Mouse (Mus musculus) liver, postnatal 0 days (tissue): ENCODE data around the gene A930018P22Rik. TPM values are rescaled to one million over a fixed set of nuclear protein-coding genes. Genes with fewer than 3 reads are reported as not detected.

Source experiments
- ATAC-seq: fragments of 200-750 bp; cut with Nextera tagmentation; 2 replicates; pipeline ENCODE4 v1.8.0; 2017; ENCODE audit warnings: mild to moderate bottlenecking, moderate library complexity
- DNase-seq: peaks from one replicate; pipeline ENCODE4 v3.0.0-alpha.2; 2016
- H3K27ac ChIP-seq: fragments of 300-500 bp; sonication (generic); 2 replicates; pipeline ENCODE4 v1.5.1; 2014; ENCODE audit warnings: antibody characterized with exemption, moderate library complexity, mild to moderate bottlenecking, low read depth
- H3K27me3 ChIP-seq: fragments of 300-500 bp; sonication (generic); 2 replicates; pipeline ENCODE4 v1.6.1; 2014; ENCODE audit warnings: low read length, control low read depth, mixed read lengths; ENCODE audit not compliant: insufficient read depth
- H3K36me3 ChIP-seq: fragments of 300-500 bp; sonication (generic); replicated peaks from 2 replicates; pipeline ENCODE4 v1.6.1; 2014; ENCODE audit warnings: mild to moderate bottlenecking, control low read depth, low read length, moderate library complexity, mixed read lengths; ENCODE audit not compliant: insufficient read depth
- H3K4me1 ChIP-seq: fragments of 300-500 bp; sonication (generic); 2 replicates; pipeline ENCODE4 v1.6.1; 2014; ENCODE audit warnings: antibody characterized with exemption, mild to moderate bottlenecking, control low read depth; ENCODE audit not compliant: insufficient read depth
- H3K4me2 ChIP-seq: fragments of 300-500 bp; sonication (generic); 2 replicates; pipeline ENCODE4 v1.6.1; 2014; ENCODE audit warnings: low read depth, mild to moderate bottlenecking, low read length, moderate library complexity, mixed read lengths
- H3K4me3 ChIP-seq: fragments of 300-500 bp; sonication (generic); 2 replicates; pipeline ENCODE4 v1.5.1; 2014; ENCODE audit warnings: low read depth, low read length
- H3K9ac ChIP-seq: fragments of 300-500 bp; sonication (generic); replicated peaks from 2 replicates; pipeline ENCODE4 v1.6.1; 2014; ENCODE audit warnings: mild to moderate bottlenecking, moderate library complexity
- H3K9me3 ChIP-seq: fragments of 300-500 bp; sonication (generic); 2 replicates; pipeline ENCODE4 v1.6.1; 2016; ENCODE audit warnings: mild to moderate bottlenecking, control low read depth, low read length, mixed read lengths
- CTCF ChIP-seq: sonication (generic); IDR thresholded peaks from 2 replicates; pipeline ENCODE4 v1.5.1; 2016; ENCODE audit warnings: antibody characterized with exemption, low read depth
- EP300 ChIP-seq: IDR thresholded peaks from 2 replicates; pipeline ENCODE4 v1.6.1; 2016; ENCODE audit warnings: antibody characterized with exemption, low read depth, mild to moderate bottlenecking
- WGBS: fragments of 180-500 bp; shearing (Covaris S2); extraction: QIAGEN DNeasy Blood & Tissue Kit; methylation state at CpG from one replicate; pipeline ENCODE4 v1.1.7; 2014; ENCODE audit not compliant: insufficient replicate concordance; 5-methylcytosine and 5-hydroxymethylcytosine counted together
- polyA plus RNA-seq: library from polyadenylated mRNA; unstranded; fragments of >200 nt; fragmentation: Nextera tagmentation; extraction: Ambion mirVana; gene quantifications from 2 replicates; pipeline ENCODE4 v1.2.1, GENCODE M21; 2015

The A930018P22Rik gene
- polyA plus RNA-seq, 1 experiment from 2014 or later: 0.70 TPM

DNA sequence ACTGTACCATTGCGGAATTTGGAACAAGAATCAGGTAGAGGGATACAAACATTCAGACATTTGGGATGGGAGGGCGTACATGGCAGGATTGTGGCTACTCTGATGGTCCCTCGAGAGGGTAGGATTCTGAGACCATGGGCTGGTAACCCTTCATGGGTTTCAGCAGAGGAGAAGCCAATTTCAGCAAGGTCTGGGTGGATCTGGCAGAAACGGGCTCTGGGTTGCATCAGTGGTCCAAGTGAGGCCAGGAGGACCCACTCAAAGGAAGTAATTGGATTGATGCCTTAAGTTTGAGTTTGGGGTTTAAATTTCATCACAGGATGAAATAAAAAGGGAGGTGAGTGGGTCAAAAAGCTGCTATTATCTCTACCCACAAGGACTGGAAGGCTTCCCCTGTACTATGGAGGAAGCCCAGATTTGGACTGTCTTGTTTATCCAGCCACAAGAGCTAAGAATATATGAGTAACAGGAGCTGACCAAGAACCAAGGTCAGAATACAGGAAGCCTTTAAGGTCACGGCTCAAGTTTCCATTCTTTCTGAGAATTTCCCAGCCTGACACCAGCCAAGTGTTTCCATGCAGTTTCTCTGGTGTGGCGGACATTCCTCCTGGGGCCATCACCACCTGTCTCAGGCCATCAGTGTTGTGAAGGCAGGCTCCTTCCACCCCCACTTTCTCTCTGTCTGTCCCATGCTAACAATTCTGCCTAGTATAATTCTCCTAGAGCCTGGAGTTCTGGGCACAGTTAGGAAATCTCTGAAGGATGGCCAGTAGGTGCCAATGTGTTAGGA lies 28.2 kb downstream of the A930018P22Rik start:
- 63% methylated on average over 6 of the region's 6 CpGs for WGBS
- H3K36me3 ChIP-seq: no peaks in the 10 kb centered on the region
- DNase-seq: no peak

DNA sequence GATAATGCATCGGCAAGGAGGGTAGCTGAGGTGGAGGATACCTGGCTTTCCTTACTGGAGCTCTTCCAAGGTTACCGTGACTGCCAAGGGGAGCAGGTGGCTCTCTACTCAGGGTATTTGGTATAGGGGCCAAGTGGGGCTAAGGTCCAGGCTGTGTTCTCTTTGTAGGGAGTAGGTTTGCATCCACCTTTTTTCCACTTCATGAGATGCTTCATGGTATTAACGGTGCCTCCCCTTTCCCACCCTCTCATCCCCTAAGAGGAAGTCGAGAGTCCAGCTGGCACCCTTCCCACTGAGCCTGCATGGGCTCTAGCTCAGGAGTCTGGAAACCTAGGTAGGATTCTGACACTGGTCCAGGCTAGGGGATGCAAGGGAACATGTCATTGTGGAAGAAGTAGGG lies 30.8 kb downstream of the A930018P22Rik start:
- TF ChIP-seq EP300: no peak
- TF ChIP-seq CTCF: no peak
- 69% methylated on average over 4 of the region's 4 CpGs for WGBS

More for the DNA sequence above, 28.2 kb downstream of the A930018P22Rik start:
- TF ChIP-seq EP300: no peak
- no peak for TF ChIP-seq CTCF
- no peaks in the 10 kb centered on the region; the same call in 1 of the 2 replicates for H3K4me1 ChIP-seq
- H3K4me3 ChIP-seq: no peak overlapping the region
- no peak for ATAC-seq
- no peaks in the 10 kb centered on the region for H3K27me3 ChIP-seq
- no peaks in the 10 kb centered on the region for H3K9me3 ChIP-seq
- no peak overlapping the region for H3K9ac ChIP-seq
- no peak overlapping the region for H3K27ac ChIP-seq
- H3K4me2 ChIP-seq: no peak overlapping the region

DNA sequence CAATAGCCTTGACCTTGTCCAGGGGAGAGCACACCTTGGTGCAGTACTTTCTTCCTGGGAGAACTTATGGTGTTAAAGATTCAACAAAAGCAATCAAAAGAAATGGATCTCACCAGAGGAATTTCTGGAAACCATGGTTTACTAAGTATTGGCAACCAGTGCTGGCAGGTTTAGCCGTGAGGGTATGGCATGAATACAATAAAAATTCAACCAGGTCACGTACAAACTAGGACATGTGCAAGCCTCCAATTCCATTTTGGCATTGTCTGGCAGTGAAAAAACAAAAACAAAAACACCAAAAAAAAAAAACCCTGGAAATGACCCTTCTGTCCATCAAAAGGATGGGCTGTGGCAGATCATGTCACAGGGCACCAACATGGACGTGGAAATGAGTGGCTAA lies 31.3 kb downstream of the A930018P22Rik start:
- no peaks in the 10 kb centered on the region for H3K4me1 ChIP-seq
- DNase-seq: no peak
- no peaks in the 10 kb centered on the region for H3K27me3 ChIP-seq
- H3K36me3 ChIP-seq: no peaks in the 10 kb centered on the region
- no peak overlapping the region for H3K4me3 ChIP-seq
- ATAC-seq: no peak
- no peak overlapping the region for H3K27ac ChIP-seq
- H3K9ac ChIP-seq: no peak overlapping the region
- H3K4me2 ChIP-seq: no peak overlapping the region
- no peak for TF ChIP-seq CTCF
- no peak for TF ChIP-seq EP300
- 79% methylated on average over 3 of the region's 3 CpGs for WGBS
- no peaks in the 10 kb centered on the region for H3K9me3 ChIP-seq

More for the DNA sequence above, 30.8 kb downstream of the A930018P22Rik start:
- H3K36me3 ChIP-seq: no peaks in the 10 kb centered on the region
- H3K9ac ChIP-seq: no peak overlapping the region
- no peak for ATAC-seq
- H3K27ac ChIP-seq: no peak overlapping the region
- no peaks in the 10 kb centered on the region for H3K4me1 ChIP-seq
- H3K4me3 ChIP-seq: no peak overlapping the region
- no peaks in the 10 kb centered on the region for H3K27me3 ChIP-seq
- DNase-seq: no peak
- H3K9me3 ChIP-seq: no peaks in the 10 kb centered on the region
- H3K4me2 ChIP-seq: no peak overlapping the region

DNA sequence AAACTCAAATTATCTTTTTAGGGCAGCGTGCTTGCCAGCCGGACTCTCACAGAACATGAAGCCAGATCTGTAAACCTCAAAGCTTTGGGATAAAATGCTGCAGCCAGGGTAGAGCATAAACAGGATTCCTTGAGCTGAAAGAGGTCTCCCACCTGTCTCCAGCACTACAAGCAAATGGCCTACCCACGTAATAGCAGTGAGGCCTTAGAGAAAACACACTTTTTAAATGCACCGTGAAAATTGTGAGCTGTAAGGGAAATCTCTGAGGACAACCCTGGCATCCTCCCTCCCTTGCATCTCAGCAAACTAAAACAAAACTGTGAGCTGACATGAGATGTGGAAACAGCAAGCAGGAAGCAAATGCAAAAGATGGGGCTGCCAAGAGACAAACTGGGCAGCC lies 35.3 kb downstream of the A930018P22Rik start:
- no peaks in the 10 kb centered on the region for H3K4me1 ChIP-seq
- H3K9ac ChIP-seq: no peak overlapping the region
- H3K36me3 ChIP-seq: no peaks in the 10 kb centered on the region
- WGBS: 88% methylated on average over 4 of the region's 4 CpGs
- no peak overlapping the region for H3K4me3 ChIP-seq
- no peak overlapping the region for H3K27ac ChIP-seq
- no peaks in the 10 kb centered on the region for H3K9me3 ChIP-seq
- no peak overlapping the region for H3K4me2 ChIP-seq
- ATAC-seq (no peak), DNase-seq (no peak)
- no peak for TF ChIP-seq CTCF
- no peak for TF ChIP-seq EP300
- H3K27me3 ChIP-seq: no peaks in the 10 kb centered on the region

GRCm38 (mm10) chr2:104163418-104163817 lies 40.8 kb downstream of the A930018P22Rik start:
- WGBS: 68% methylated on average over 7 of the region's 7 CpGs
- ATAC-seq: no peak
- Histone ChIP-seq H3K27ac (no peak overlapping the region), H3K27me3 (no peaks in the 10 kb centered on the region), H3K4me1 (no peaks in the 10 kb centered on the region), H3K36me3 (no peaks in the 10 kb centered on the region), H3K4me3 (no peak overlapping the region), H3K9me3 (no peaks in the 10 kb centered on the region), H3K9ac (no peak overlapping the region), H3K4me2 (no peak overlapping the region)
- TF ChIP-seq CTCF (no peak), EP300 (no peak)
- no peak for DNase-seq

DNA sequence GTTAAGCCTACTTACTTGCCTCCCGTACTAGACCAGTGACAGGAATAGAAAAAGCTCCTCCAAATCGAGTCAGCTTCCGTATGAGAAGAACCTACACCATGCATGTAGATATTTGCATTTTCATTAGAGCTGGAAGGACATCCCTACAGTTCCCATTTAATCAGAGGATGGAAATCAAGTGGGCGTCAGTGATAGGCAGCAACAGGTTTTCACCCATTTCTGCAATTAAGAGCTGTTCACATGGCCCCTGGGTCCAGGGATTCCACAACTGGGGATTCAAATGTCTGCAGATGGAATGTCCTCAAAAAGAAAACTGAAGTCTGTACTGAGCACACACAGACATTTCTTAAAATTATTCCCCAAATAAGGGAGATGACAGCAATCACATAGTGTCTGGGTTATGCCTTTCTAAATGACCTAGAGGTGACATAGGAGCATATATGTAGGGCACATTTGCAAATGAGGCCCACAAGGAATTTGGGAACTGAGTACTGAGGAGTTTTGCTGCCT lies 41.5 kb downstream of the A930018P22Rik start:
- TF ChIP-seq CTCF (no peak), EP300 (no peak)
- WGBS: 75% methylated on average over 4 of the region's 4 CpGs
- Histone ChIP-seq H3K4me2 (no peak overlapping the region), H3K9me3 (no peaks in the 10 kb centered on the region), H3K4me1 (no peaks in the 10 kb centered on the region), H3K9ac (no peak overlapping the region), H3K4me3 (no peak overlapping the region), H3K27me3 (no peaks in the 10 kb centered on the region), H3K27ac (no peak overlapping the region), H3K36me3 (no peaks in the 10 kb centered on the region)
- ATAC-seq (no peak), DNase-seq (no peak)
